Mouse (Mus musculus) CH12.LX (cell line): ENCODE data around the gene Serinc5. TPM values are rescaled to one million over a fixed set of nuclear protein-coding genes. Genes with fewer than 3 reads are reported as not detected.

Experiments used
- DNase-seq: peaks from one replicate; pipeline ENCODE4 v3.0.0-alpha.2; 2013; ENCODE audit errors: extremely low read depth
- H3K27ac ChIP-seq: 2 replicates; pipeline ENCODE4 v1.5.1; 2012; ENCODE audit warnings: low read depth, mild to moderate bottlenecking, control low read depth, moderate library complexity; ENCODE audit not compliant: insufficient read depth
- H3K27me3 ChIP-seq: replicated peaks from 2 replicates; pipeline ENCODE3; 2012; ENCODE audit warnings: inconsistent platforms
- H3K36me3 ChIP-seq, 2 experiments: replicated peaks in 1 of 2; 2 replicates each; pipeline versions ENCODE3 to v1.6.1; 2012; ENCODE audit warnings: inconsistent platforms in 1 of 2, low read length in 1 of 2, mild to moderate bottlenecking in 1 of 2, mixed read lengths in 1 of 2, moderate library complexity in 1 of 2; ENCODE audit not compliant: control insufficient read depth in 1 of 2, insufficient read depth in 1 of 2
- H3K4me1 ChIP-seq, 2 experiments: 2 replicates each; pipeline ENCODE4 v1.6.1; 2012; ENCODE audit warnings: inconsistent platforms in 1 of 2, moderate library complexity in 1 of 2; ENCODE audit not compliant: insufficient read depth in 2 of 2, control insufficient read depth in 1 of 2
- H3K4me2 ChIP-seq: 2 replicates; pipeline ENCODE4 v1.6.1; 2012; ENCODE audit warnings: low read depth, mild to moderate bottlenecking, control low read depth; ENCODE audit not compliant: poor library complexity, insufficient read depth, severe bottlenecking
- H3K4me3 ChIP-seq, 3 experiments: fragments of 150-350 bp in 1 of 3; sonication (generic) in 1 of 3; replicated peaks in 1 of 3; 2 replicates each; pipeline versions ENCODE3 to v1.5.1; 2011 to 2012; ENCODE audit warnings: low read depth in 2 of 3, low read length in 2 of 3, mild to moderate bottlenecking in 2 of 3, moderate library complexity in 2 of 3, control low read depth in 1 of 3, improper control_type of control experiment in 1 of 3, inconsistent platforms in 1 of 3, mixed read lengths in 1 of 3; ENCODE audit not compliant: poor library complexity in 1 of 3
- H3K79me2 ChIP-seq: replicated peaks from 2 replicates; pipeline ENCODE4 v1.6.1; 2012; ENCODE audit warnings: mild to moderate bottlenecking, moderate library complexity; ENCODE audit not compliant: control insufficient read depth, poor library complexity, insufficient read depth, severe bottlenecking; ENCODE audit errors: extremely low read depth
- H3K9ac ChIP-seq: 2 replicates; pipeline ENCODE4 v1.6.1; 2012; ENCODE audit warnings: low read depth, mild to moderate bottlenecking, control low read depth, moderate library complexity; ENCODE audit not compliant: insufficient read depth
- H3K9me3 ChIP-seq: replicated peaks from 2 replicates; pipeline ENCODE3; 2012; ENCODE audit warnings: low read length, inconsistent platforms, mixed read lengths
- BHLHE40 ChIP-seq: IDR thresholded peaks from 2 replicates; pipeline ENCODE4 v1.6.1; 2011; ENCODE audit warnings: mild to moderate bottlenecking, low read depth, low read length, improper control_type of control experiment
- CTCF ChIP-seq, 2 experiments: IDR thresholded peaks in 1 of 2; conservative IDR thresholded peaks in 1 of 2; 2 replicates each; pipeline ENCODE4 v1.5.1; 2011 to 2012; ENCODE audit warnings: low read depth in 2 of 2, low read length in 2 of 2, improper control_type of control experiment in 1 of 2, inconsistent platforms in 1 of 2, mild to moderate bottlenecking in 1 of 2, moderate library complexity in 1 of 2
- ELF1 ChIP-seq: IDR thresholded peaks from 2 replicates; pipeline ENCODE4 v1.6.1; 2014; ENCODE audit warnings: low read depth, mild to moderate bottlenecking, inconsistent platforms, low read length, improper control_type of control experiment
- HCFC1 ChIP-seq: IDR thresholded peaks from 2 replicates; pipeline ENCODE4 v1.6.1; 2012; ENCODE audit warnings: low read depth, mild to moderate bottlenecking, inconsistent platforms, low read length, improper control_type of control experiment
- JUND ChIP-seq: conservative IDR thresholded peaks from 2 replicates; pipeline ENCODE4 v1.6.1; 2011; ENCODE audit warnings: low read depth, low read length, improper control_type of control experiment
- MAFK ChIP-seq: IDR thresholded peaks from 2 replicates; pipeline ENCODE4 v1.6.1; 2011; ENCODE audit warnings: low read length, improper control_type of control experiment; ENCODE audit not compliant: insufficient replicate concordance
- MAX ChIP-seq: IDR thresholded peaks from 2 replicates; pipeline ENCODE4 v1.6.1; 2011; ENCODE audit warnings: low read length, improper control_type of control experiment
- MAZ ChIP-seq: IDR thresholded peaks from 2 replicates; pipeline ENCODE4 v1.6.1; 2012; ENCODE audit warnings: low read depth, mild to moderate bottlenecking, inconsistent platforms, low read length, improper control_type of control experiment, moderate library complexity
- NELFE ChIP-seq: IDR thresholded peaks from 2 replicates; pipeline ENCODE4 v1.6.1; 2011; ENCODE audit warnings: low read depth, low read length, improper control_type of control experiment
- PAX5 ChIP-seq: IDR thresholded peaks from 2 replicates; pipeline ENCODE4 v1.6.1; 2012; ENCODE audit warnings: low read length, inconsistent platforms, mixed read lengths
- POLR2A ChIP-seq: IDR thresholded peaks from 2 replicates; pipeline ENCODE4 v1.6.1; 2011; ENCODE audit warnings: low read depth, mild to moderate bottlenecking, improper control_type of control experiment, low read length
- RAD21 ChIP-seq: IDR thresholded peaks from 2 replicates; pipeline ENCODE4 v1.6.1; 2011; ENCODE audit warnings: low read depth, mild to moderate bottlenecking, low read length, improper control_type of control experiment, moderate library complexity
- ZMIZ1 ChIP-seq: IDR thresholded peaks from 2 replicates; pipeline ENCODE4 v1.6.1; 2012; ENCODE audit warnings: low read depth, mild to moderate bottlenecking, inconsistent platforms, low read length, improper control_type of control experiment
- dilution Hi-C: fragments of 300-500 bp; cut with MboI; formaldehyde crosslinking; loops from 2 replicates; pipeline ENCODE4 v1.14.3; 2020; ENCODE audit warnings: low sequenced_read_pairs; ENCODE audit not compliant: extremely low pct_unique_long_range_greater_than_20kb, extremely low pct_ligation_motif_present
- in situ Hi-C: fragments of 300-500 bp; cut with MboI; formaldehyde crosslinking; loops from 3 replicates; pipeline ENCODE4 v1.14.3; 2019; ENCODE audit warnings: low sequenced_read_pairs, low pct_ligation_motif_present, low pct_unique_long_range_greater_than_20kb, mixed read lengths
- polyA plus RNA-seq: library from polyadenylated mRNA; unstranded; fragments of >175 nt; gene quantifications from 2 replicates; pipeline ENCODE4 v1.2.1, GENCODE M21; 2012; ENCODE audit warnings: low read depth; ENCODE audit not compliant: insufficient read length
- total RNA-seq, 2 experiments: library from RNA; depleted of rRNA; stranded (reverse); fragments of 300-350 nt in 1 of 2; fragments of >200 nt in 1 of 2; gene quantifications; 2 replicates each; pipeline ENCODE4 v1.2.3; 2012 to 2014

Serinc5 gene
- total and polyA plus RNA-seq, 3 experiments: 1.9 to 5.2 (median 4.3) TPM

DNA sequence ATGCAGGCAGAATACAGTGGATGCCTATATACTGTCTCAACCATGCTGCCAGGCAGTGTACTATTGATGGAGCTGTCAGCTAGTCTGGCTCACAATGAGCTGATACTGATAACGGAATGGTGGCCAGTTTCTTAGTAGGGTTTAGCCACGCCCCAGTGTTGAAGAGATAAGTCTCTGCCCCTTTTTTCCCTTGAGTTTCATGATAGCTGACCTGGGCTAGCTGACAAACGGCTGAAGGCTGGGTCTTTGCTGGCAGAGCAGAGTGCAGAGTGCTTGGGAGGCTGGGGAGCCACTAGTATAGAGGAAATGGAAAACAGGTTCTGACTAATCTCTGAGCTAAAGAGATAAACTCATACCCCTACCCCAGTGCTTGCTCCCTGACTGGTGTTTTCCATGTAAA lies 18.6 kb downstream of the Serinc5 start:
- dilution Hi-C loops (no loop called here), in situ Hi-C loops (no loop called here)
- H3K27me3 ChIP-seq: peaks cover 2% of the 10 kb centered on the region
- H3K4me2 ChIP-seq: no peak overlapping the region
- H3K79me2 ChIP-seq: no peaks in the 10 kb centered on the region
- no peak overlapping the region for H3K4me3 ChIP-seq
- H3K4me1 ChIP-seq: peaks cover 2 to 5% of the 10 kb centered on the region in 2 experiments; a peak in 2 of 4 replicates
- H3K27ac ChIP-seq: no peak overlapping the region
- no peak overlapping the region for H3K9ac ChIP-seq
- H3K9me3 ChIP-seq: peaks cover 8% of the 10 kb centered on the region
- no peak for DNase-seq
- TF ChIP-seq MAZ: no peak
- TF ChIP-seq JUND: no peak
- TF ChIP-seq NELFE: no peak
- no peak for TF ChIP-seq MAFK
- peaks cover 0 to 2% of the 10 kb centered on the region in 2 experiments for H3K36me3 ChIP-seq

DNA sequence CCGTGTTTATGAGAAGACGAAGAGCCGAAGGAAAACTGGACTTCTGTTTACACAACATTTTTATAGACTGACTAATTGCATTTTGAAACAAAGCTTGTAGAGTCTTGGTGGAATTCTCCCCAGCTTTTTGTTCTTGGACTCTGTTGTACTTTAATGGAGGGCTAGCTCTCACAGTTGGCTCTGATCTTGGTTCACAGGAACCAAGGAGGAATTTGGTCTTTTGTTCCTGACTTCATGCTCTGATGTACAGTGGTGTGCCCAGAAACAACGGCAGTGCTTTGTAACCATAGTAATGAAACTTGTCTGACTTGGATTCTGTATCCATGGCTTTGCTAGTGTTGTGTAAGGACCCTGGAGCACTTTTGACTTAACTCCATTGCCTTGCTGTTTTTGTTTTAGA lies 20.6 kb downstream of the Serinc5 start:
- in situ Hi-C loops: no loop called here
- Histone ChIP-seq H3K9ac (no peak overlapping the region), H3K27ac (no peak overlapping the region), H3K27me3 (peaks cover 4% of the 10 kb centered on the region), H3K4me2 (no peak overlapping the region)
- dilution Hi-C loops: no loop called here
- TF ChIP-seq CTCF (conservative IDR thresholded peaks at IDR 0.05 in 1 of 2, IDR thresholded peaks at IDR 0.05 in 1 of 2; ENCODE audit: low read depth in 2 of 2, low read length in 2 of 2) (no peak), MAZ (no peak), POLR2A (no peak), MAFK (no peak), ELF1 (no peak), ZMIZ1 (no peak), BHLHE40 (no peak)
- TF ChIP-seq, all 38 proteins: peak for 0
- H3K9me3 ChIP-seq: peaks cover 10% of the 10 kb centered on the region
- peaks cover 7 to 10% of the 10 kb centered on the region in 2 experiments for H3K4me1 ChIP-seq
- peaks cover 0 to 2% of the 10 kb centered on the region in 2 experiments for H3K36me3 ChIP-seq
- no peak for DNase-seq
- H3K79me2 ChIP-seq: no peaks in the 10 kb centered on the region
- H3K4me3 ChIP-seq: no peak overlapping the region

- peaks cover 10% of the 10 kb centered on the region for H3K9me3 ChIP-seq
- DNase-seq: no peak
- H3K27ac ChIP-seq: no peak overlapping the region
- no peak overlapping the region for H3K4me2 ChIP-seq
- no peak for TF ChIP-seq CTCF (conservative IDR thresholded peaks at IDR 0.05 in 1 of 2, IDR thresholded peaks at IDR 0.05 in 1 of 2; ENCODE audit: low read depth in 2 of 2, low read length in 2 of 2)
- no peak for TF ChIP-seq RAD21
- no peak for TF ChIP-seq HCFC1
- no peak for TF ChIP-seq MAX
- no peak for TF ChIP-seq BHLHE40
- no peak for TF ChIP-seq PAX5
- TF ChIP-seq POLR2A: no peak
- H3K27me3 ChIP-seq: peaks cover 4% of the 10 kb centered on the region
- no peaks in the 10 kb centered on the region for H3K79me2 ChIP-seq
- no peak overlapping the region for H3K4me3 ChIP-seq
- peaks cover 7 to 21% of the 10 kb centered on the region in 2 experiments for H3K4me1 ChIP-seq
- no peak overlapping the region for H3K9ac ChIP-seq
- in situ Hi-C loops: no loop called here
- peaks cover 0 to 2% of the 10 kb centered on the region in 2 experiments for H3K36me3 ChIP-seq
- dilution Hi-C loops: no loop called here
Measured at GRCm38 (mm10) chr13:92632550-92632949, 21.7 kb downstream of the Serinc5 start.
